Mouse (Mus musculus) liver (tissue): ENCODE data around the gene Taar8c.
A peak's percentile ranks its signal among the peaks of the same experiment; 100 is the strongest.
"Not testable (repeated sequence)": the region's sequence is repeated elsewhere in the genome, so short reads cannot be mapped to it uniquely, and the experiment has no call there.

ENCODE experiments used
- DNase-seq: peaks from one replicate; pipeline ENCODE4 v3.0.0-alpha.2; 2020; ENCODE audit warnings: mixed read lengths

Taar8c gene

GRCm38 (mm10) chr10:24101812-24102211, at the start of gene Taar8c:
Gene Taar8c, minus strand, starts transcription at chr10:24101912.
- not testable (repeated sequence) for DNase-seq

GRCm38 (mm10) chr10:24150086-24150485, 48.4 kb upstream of the Taar8c start:
- no peak for DNase-seq

GRCm38 (mm10) chr10:24149135-24149781, 47.5 kb upstream of the Taar8c start, which contains the start of gene Stx7:
Gene Stx7, plus strand, starts transcription at chr10:24149302.
- peak; percentile 95 for DNase-seq

GRCm38 (mm10) chr10:24142735-24143134, 41.0 kb upstream of the Taar8c start:
- DNase-seq = no peak

- DNase-seq = no peak
Observed at GRCm38 (mm10) chr10:24138623-24139261, 37.0 kb upstream of the Taar8c start.

- no peak for DNase-seq
Observed at GRCm38 (mm10) chr10:24134071-24134645, 32.4 kb upstream of the Taar8c start.

GRCm38 (mm10) chr10:24133132-24133531, 31.4 kb upstream of the Taar8c start:
- DNase-seq = no peak

- DNase-seq = no peak
Observed at GRCm38 (mm10) chr10:24132273-24132672, 30.6 kb upstream of the Taar8c start.

- no peak for DNase-seq
Observed at GRCm38 (mm10) chr10:24131451-24132262, 29.9 kb upstream of the Taar8c start.

- peak; percentile 52 for DNase-seq
Observed at GRCm38 (mm10) chr10:24111116-24111778, 9.5 kb upstream of the Taar8c start.

GRCm38 (mm10) chr10:24109434-24109833, 7.7 kb upstream of the Taar8c start, which contains the start of gene Taar9:
Gene Taar9, minus strand, starts transcription at chr10:24109534.
- not testable (repeated sequence) for DNase-seq

GRCm38 (mm10) chr10:24108236-24108635, 6.5 kb upstream of the Taar8c start:
- DNase-seq = no peak

GRCm38 (mm10) chr10:24107747-24108146, 6.0 kb upstream of the Taar8c start:
- DNase-seq = no peak

- not testable (repeated sequence) for DNase-seq
Observed at GRCm38 (mm10) chr10:24103299-24103698, 1.6 kb upstream of the Taar8c start.

GRCm38 (mm10) chr10:24097010-24097409, 4.7 kb downstream of the Taar8c start:
- DNase-seq = not testable (repeated sequence)

GRCm38 (mm10) chr10:24092194-24092593, 9.5 kb downstream of the Taar8c start, which contains the start of gene Taar8b:
Gene Taar8b, minus strand, starts transcription at chr10:24092294.
- DNase-seq = no peak

GRCm38 (mm10) chr10:24087168-24087567, 14.5 kb downstream of the Taar8c start:
- no peak for DNase-seq

- peak; percentile 13 for DNase-seq
Observed at GRCm38 (mm10) chr10:24086555-24086954, 15.2 kb downstream of the Taar8c start.

- DNase-seq = no peak
Observed at GRCm38 (mm10) chr10:24085936-24086335, 15.8 kb downstream of the Taar8c start.

- DNase-seq = peak; percentile 36
Observed at GRCm38 (mm10) chr10:24080166-24080565, 21.5 kb downstream of the Taar8c start.

- DNase-seq = not testable (repeated sequence)
Observed at GRCm38 (mm10) chr10:24076200-24076599, 25.5 kb downstream of the Taar8c start, which contains the start of gene Taar8a. Gene Taar8a, plus strand, starts transcription at chr10:24076500.

GRCm38 (mm10) chr10:24074751-24075150, 27.0 kb downstream of the Taar8c start:
- not testable (repeated sequence) for DNase-seq
